In genomic region chr14:118150656-118151551, GRCm38 (mm10) we compare ENCODE assay signal across 28 mouse cellular contexts. TPM values are rescaled to one million over a fixed set of nuclear protein-coding genes. Genes with fewer than 3 reads are reported as not detected.
A peak's percentile ranks its signal among the peaks of the same experiment; 100 is the strongest.
DNase-seq lines count a peak whose midpoint lies in the region; ATAC-seq and TF ChIP-seq lines count a peak whose summit lies in the region.
"Had no signal": no experiment of that assay in that cellular context is flagged by ENCODE, and none has a peak within 500 bp of the region (broad histone marks: within the 10 kb centered on the region; RNA-seq: fewer than 3 reads in every experiment).

No protein-coding gene starts in this region.

- ATAC-seq in frontal cortex, adult (ENCODE audit: low TSS enrichment): peak; percentile 76
- 0 out of 2 replicates have a peak, but pooled peaks have one; percentile 37 for ATAC-seq in heart, embryonic 16.5 days (replicated peaks; ENCODE audit: extremely low read depth, insufficient read depth, low FRiP score)
- ATAC-seq in lung, embryonic 16.5 days (ENCODE audit: low read depth): peak; percentile 65; the same call in 1 of the 2 replicates
- ATAC-seq: activated CD4-positive, CD25-positive, alpha-beta regulatory T cell, adult 4 months; forebrain, embryonic 13.5 days; midbrain, embryonic 15.5 days had no signal

- peak overlapping the region; percentile 15; the same call in 1 of the 2 replicates for H3K27ac ChIP-seq in heart, embryonic 16.5 days (ENCODE audit: low read length)
- peak overlapping the region; percentile 21; the same call in 1 of the 2 replicates for H3K27ac ChIP-seq in lung, embryonic 16.5 days (ENCODE audit: low read length)
- peak overlapping the region; percentile 10; the same call in 1 of the 2 replicates for H3K27ac ChIP-seq in small intestine, adult 2 months (ENCODE audit: insufficient read depth, low read depth, low read length)
- H3K27ac ChIP-seq: forebrain, embryonic 13.5 days; heart, embryonic 13.5 days; limb, embryonic 10.5 days; limb, embryonic 15.5 days; liver, embryonic 13.5 days; midbrain, embryonic 10.5 days; midbrain, embryonic 15.5 days; neural tube, embryonic 15.5 days had no signal

- TF ChIP-seq CTCF in small intestine, adult 2 months (IDR thresholded peaks at IDR 0.05; ENCODE audit: extremely low read depth, insufficient read length, insufficient replicate concordance, low read depth, low read length): no peak

- DNase-seq in frontal cortex, postnatal 10 days (ENCODE audit: low spot score in 2 of 2): no peak
- DNase-seq in heart, adult 8-10 months (ENCODE audit: low spot score): no peak
- DNase-seq in lung, postnatal 4 days: no peak
- DNase-seq in right cerebral cortex, adult 18-20 months: no peak
- DNase-seq: adrenal gland, adult 8-10 months; cerebellum, adult 8-10 months; cerebellum, postnatal 25 days; gastrocnemius, postnatal 10 days; kidney, adult 18-20 months; liver, embryonic 13.5 days; lung, adult 18-20 months; right cerebral cortex, postnatal 14 days; spleen, adult 18-20 months; thymus, adult 2 months; thymus, postnatal 4 days had no signal

- no peaks in the 10 kb centered on the region for H3K9me3 ChIP-seq in heart, embryonic 16.5 days (replicated peaks; ENCODE audit: control insufficient read depth, low read length)
- H3K9me3 ChIP-seq in lung, embryonic 16.5 days (ENCODE audit: control insufficient read depth, low read length): no peaks in the 10 kb centered on the region
- H3K9me3 ChIP-seq: forebrain, embryonic 13.5 days; heart, embryonic 13.5 days; limb, embryonic 10.5 days; limb, embryonic 15.5 days; liver, embryonic 13.5 days; midbrain, embryonic 10.5 days; midbrain, embryonic 15.5 days; neural tube, embryonic 15.5 days had no signal

- peaks cover 21% of the 10 kb centered on the region for H3K36me3 ChIP-seq in heart, embryonic 16.5 days (ENCODE audit: control insufficient read depth, insufficient read depth)
- peaks cover 7% of the 10 kb centered on the region for H3K36me3 ChIP-seq in lung, embryonic 16.5 days (ENCODE audit: control insufficient read depth, insufficient read depth, low read length)
- H3K36me3 ChIP-seq in small intestine, adult 2 months (ENCODE audit: control insufficient read depth, insufficient read depth, low read length): peaks cover 8% of the 10 kb centered on the region

- no peak overlapping the region for H3K9ac ChIP-seq in heart, embryonic 16.5 days (ENCODE audit: low read length)
- no peak overlapping the region for H3K9ac ChIP-seq in lung, embryonic 16.5 days (ENCODE audit: low read length)
- H3K9ac ChIP-seq: forebrain, embryonic 13.5 days; heart, embryonic 13.5 days; limb, embryonic 15.5 days; liver, embryonic 13.5 days; midbrain, embryonic 15.5 days; neural tube, embryonic 15.5 days had no signal

- no peak overlapping the region for H3K4me2 ChIP-seq in heart, embryonic 16.5 days (ENCODE audit: low read depth, low read length)
- H3K4me2 ChIP-seq in lung, embryonic 16.5 days (ENCODE audit: low read depth, low read length): no peak overlapping the region
- H3K4me2 ChIP-seq: forebrain, embryonic 13.5 days; heart, embryonic 13.5 days; limb, embryonic 15.5 days; liver, embryonic 13.5 days; midbrain, embryonic 15.5 days; neural tube, embryonic 15.5 days had no signal

- H3K4me1 ChIP-seq in heart, embryonic 16.5 days (ENCODE audit: control insufficient read depth, insufficient read depth, low read length): no peaks in the 10 kb centered on the region
- H3K4me1 ChIP-seq in lung, embryonic 16.5 days (replicated peaks; ENCODE audit: control insufficient read depth, insufficient read depth, low read length): peaks cover 3% of the 10 kb centered on the region; the same call in 1 of the 2 replicates
- H3K4me1 ChIP-seq in small intestine, adult 2 months (ENCODE audit: control insufficient read depth, insufficient read depth, insufficient read length, low read length): peaks cover 5% of the 10 kb centered on the region
- H3K4me1 ChIP-seq: forebrain, embryonic 13.5 days; heart, embryonic 13.5 days; limb, embryonic 15.5 days; liver, embryonic 13.5 days; midbrain, embryonic 15.5 days; neural tube, embryonic 15.5 days had no signal

- H3K27me3 ChIP-seq in heart, embryonic 16.5 days (ENCODE audit: control insufficient read depth, insufficient read depth, low read length): no peaks in the 10 kb centered on the region
- H3K27me3 ChIP-seq in lung, embryonic 16.5 days (ENCODE audit: control insufficient read depth, insufficient read depth, low read depth, low read length): no peaks in the 10 kb centered on the region
- H3K27me3 ChIP-seq in small intestine, adult 2 months (ENCODE audit: control insufficient read depth, insufficient read depth, low read length): no peaks in the 10 kb centered on the region
- H3K27me3 ChIP-seq: CH12.LX; forebrain, embryonic 13.5 days; heart, embryonic 13.5 days; limb, embryonic 15.5 days; liver, embryonic 13.5 days; midbrain, embryonic 15.5 days; neural tube, embryonic 15.5 days had no signal

- WGBS in heart, embryonic 16.5 days: 83% methylated on average over 26 of the region's 26 CpGs
- 81% methylated on average over 26 of the region's 26 CpGs for WGBS in lung, embryonic 16.5 days
- 81% methylated on average over 26 of the region's 26 CpGs for WGBS in small intestine, adult 2 months

- no peak for TF ChIP-seq POLR2A in small intestine, adult 2 months (IDR thresholded peaks at IDR 0.05; ENCODE audit: low read depth, low read length)

- no peak overlapping the region for H3K4me3 ChIP-seq in heart, embryonic 16.5 days (ENCODE audit: low read length)
- no peak overlapping the region for H3K4me3 ChIP-seq in lung, embryonic 16.5 days (ENCODE audit: low read length)
- no peak overlapping the region for H3K4me3 ChIP-seq in small intestine, adult 2 months (ENCODE audit: low read depth, low read length)
- H3K4me3 ChIP-seq: forebrain, embryonic 13.5 days; heart, embryonic 13.5 days; limb, embryonic 10.5 days; limb, embryonic 15.5 days; liver, embryonic 13.5 days; midbrain, embryonic 10.5 days; midbrain, embryonic 15.5 days; neural tube, embryonic 15.5 days had no signal

RNA-seq across cellular contexts. Expression of gene Gpr180, which starts 13.9 kb away (rescaled TPM):
- 39.3 and 41.5 TPM in 2 replicates for polyA plus RNA-seq in heart, embryonic 16.5 days (2015; fragmentation: Nextera tagmentation; extraction: Ambion mirVana)
- total RNA-seq in heart, adult 8-10 months (2022): 10 to 100 TPM; 18.2 to 22.9 (median 21.9) TPM
- polyA plus RNA-seq in lung, embryonic 16.5 days (2015; fragmentation: Nextera tagmentation; extraction: Ambion mirVana): 53.0 and 57.4 TPM in 2 replicates
- 14.6 and 14.9 TPM in 2 replicates for polyA plus RNA-seq in small intestine, adult 2 months (2012; rRNA removed)

RNA-seq across cellular contexts. Expression of gene Tgds, which starts 18.3 kb away (rescaled TPM):
- 27.3 and 31.2 TPM in 2 replicates for polyA plus RNA-seq in heart, embryonic 16.5 days (2015; fragmentation: Nextera tagmentation; extraction: Ambion mirVana)
- total RNA-seq in heart, adult 8-10 months (2022): 10 to 100 TPM in 1 of 4 experiments, 1 to 10 TPM in 3; 7.8 to 10.5 (median 9.2) TPM
- 32.8 and 35.9 TPM in 2 replicates for polyA plus RNA-seq in lung, embryonic 16.5 days (2015; fragmentation: Nextera tagmentation; extraction: Ambion mirVana)
- 3.9 and 5.6 TPM in 2 replicates for polyA plus RNA-seq in small intestine, adult 2 months (2012; rRNA removed)
